Mouse (Mus musculus) kidney, postnatal 10 days (tissue): ENCODE results near the gene Olfr74.
"Not testable (repeated sequence)": the region's sequence is repeated elsewhere in the genome, so short reads cannot be mapped to it uniquely, and the experiment has no call there.

ENCODE experiments used
- DNase-seq: peaks from one replicate; pipeline ENCODE4 v3.0.0; 2021; ENCODE audit warnings: mixed read lengths

Olfr74 gene

GRCm38 (mm10) chr2:87974563-87974962, at the start of gene Olfr74:
Gene Olfr74 (minus strand): TSS chr2:87974663.
- no peak for DNase-seq

GRCm38 (mm10) chr2:88022474-88022873, 48.0 kb upstream of the Olfr74 start, which contains the start of gene Olfr1161:
Gene Olfr1161 (plus strand): TSS chr2:88022774.
- not testable (repeated sequence) for DNase-seq

GRCm38 (mm10) chr2:88007515-88008318, 33.3 kb upstream of the Olfr74 start, which contains the start of gene Olfr1160:
Gene Olfr1160 (minus strand): TSS chr2:88008268.
- DNase-seq = no peak

- no peak for DNase-seq
Observed at GRCm38 (mm10) chr2:87989813-87990212, 15.3 kb upstream of the Olfr74 start, which contains the start of gene Olfr1158. Gene Olfr1158 (plus strand): TSS chr2:87990113.

GRCm38 (mm10) chr2:87968199-87968598, 6.3 kb downstream of the Olfr74 start, which contains the start of gene Olfr1157:
Gene Olfr1157 (minus strand): TSS chr2:87968299.
- no peak for DNase-seq

- DNase-seq = no peak
Observed at GRCm38 (mm10) chr2:87953000-87953399, 21.5 kb downstream of the Olfr74 start, which contains the start of gene Olfr1156. Gene Olfr1156 (minus strand): TSS chr2:87953100.

GRCm38 (mm10) chr2:87945037-87945436, 29.4 kb downstream of the Olfr74 start, which contains the start of gene Olfr1155:
Gene Olfr1155 (minus strand): TSS chr2:87945137.
- no peak for DNase-seq
